Mouse (Mus musculus): ENCODE data around the gene Tpst2. TPM values are rescaled to one million over a fixed set of nuclear protein-coding genes. Genes with fewer than 3 reads are reported as not detected.
"Not testable (repeated sequence)": the region's sequence is repeated elsewhere in the genome, so short reads cannot be mapped to it uniquely, and the experiment has no call there.

Gene Tpst2
- polyA plus RNA-seq, 1 experiment from 2014 or later: 29.2 TPM

- DNase-seq (ENCODE audit: low spot score) (no peak), ATAC-seq (ENCODE audit: low FRiP score, low TSS enrichment) (no peak)
- 90% methylated on average over 5 of the region's 5 CpGs for WGBS
- no peak overlapping the region for H3K4me2 ChIP-seq (replicated peaks; ENCODE audit: low read depth)
- no peaks in the 10 kb centered on the region for H3K27me3 ChIP-seq (ENCODE audit: control insufficient read depth, insufficient read depth, low read length)
- no peak overlapping the region for H3K4me3 ChIP-seq (ENCODE audit: low read depth, low read length)
- TF ChIP-seq EP300 (optimal IDR thresholded peaks at IDR 0.05) (no peak), CTCF (IDR thresholded peaks at IDR 0.05; ENCODE audit: low read depth) (no peak)
- peaks cover 25% of the 10 kb centered on the region for H3K36me3 ChIP-seq (ENCODE audit: control insufficient read depth, insufficient read depth, low read length)
- H3K27ac ChIP-seq (replicated peaks): no peak overlapping the region
- H3K9me3 ChIP-seq (ENCODE audit: control insufficient read depth, low read length): no peaks in the 10 kb centered on the region
- H3K4me1 ChIP-seq (replicated peaks; ENCODE audit: control insufficient read depth, insufficient read depth): no peaks in the 10 kb centered on the region
- H3K9ac ChIP-seq (ENCODE audit: low read length): no peak overlapping the region
These were observed 29.4 kb downstream of the Tpst2 start for GRCm38 (mm10) chr5:112305842-112306241.

GRCm38 (mm10) chr5:112313222-112313885 is 36.9 kb downstream of the Tpst2 start:
- WGBS: 78% methylated on average over 11 of the region's 11 CpGs
- TF ChIP-seq EP300 (optimal IDR thresholded peaks at IDR 0.05): no peak
- no peak for TF ChIP-seq CTCF (IDR thresholded peaks at IDR 0.05; ENCODE audit: low read depth)
- Histone ChIP-seq H3K27me3 (ENCODE audit: control insufficient read depth, insufficient read depth, low read length) (no peaks in the 10 kb centered on the region), H3K9ac (ENCODE audit: low read length) (no peak overlapping the region), H3K36me3 (ENCODE audit: control insufficient read depth, insufficient read depth, low read length) (peaks cover 24% of the 10 kb centered on the region), H3K4me1 (replicated peaks; ENCODE audit: control insufficient read depth, insufficient read depth) (no peaks in the 10 kb centered on the region), H3K4me2 (replicated peaks; ENCODE audit: low read depth) (no peak overlapping the region), H3K27ac (replicated peaks) (no peak overlapping the region), H3K4me3 (ENCODE audit: low read depth, low read length) (no peak overlapping the region), H3K9me3 (ENCODE audit: control insufficient read depth, low read length) (no peaks in the 10 kb centered on the region)
- no peak for DNase-seq (ENCODE audit: low spot score)
- ATAC-seq (ENCODE audit: low FRiP score, low TSS enrichment): no peak

- Histone ChIP-seq H3K4me3 (ENCODE audit: low read depth, low read length) (no peak overlapping the region), H3K4me1 (replicated peaks; ENCODE audit: control insufficient read depth, insufficient read depth) (no peaks in the 10 kb centered on the region), H3K4me2 (replicated peaks; ENCODE audit: low read depth) (no peak overlapping the region), H3K9ac (ENCODE audit: low read length) (no peak overlapping the region), H3K27ac (replicated peaks) (no peak overlapping the region), H3K27me3 (ENCODE audit: control insufficient read depth, insufficient read depth, low read length) (no peaks in the 10 kb centered on the region), H3K36me3 (ENCODE audit: control insufficient read depth, insufficient read depth, low read length) (peaks cover 12% of the 10 kb centered on the region; the same call in 1 of the 2 replicates), H3K9me3 (ENCODE audit: control insufficient read depth, low read length) (no peaks in the 10 kb centered on the region)
- DNase-seq (ENCODE audit: low spot score) (no peak), ATAC-seq (ENCODE audit: low FRiP score, low TSS enrichment) (0 out of 2 replicates have a peak, but pooled peaks have one; percentile 25)
- TF ChIP-seq EP300 (optimal IDR thresholded peaks at IDR 0.05) (no peak), CTCF (IDR thresholded peaks at IDR 0.05; ENCODE audit: low read depth) (no peak)
- 61% methylated on average over 5 of the region's 5 CpGs for WGBS
These were observed 40.0 kb downstream of the Tpst2 start for GRCm38 (mm10) chr5:112316468-112316867.

GRCm38 (mm10) chr5:112317328-112317727 is 40.8 kb downstream of the Tpst2 start:
- no peak overlapping the region for H3K4me2 ChIP-seq (replicated peaks; ENCODE audit: low read depth)
- H3K27ac ChIP-seq (replicated peaks): no peak overlapping the region
- no peak for TF ChIP-seq CTCF (IDR thresholded peaks at IDR 0.05; ENCODE audit: low read depth)
- no peak for TF ChIP-seq EP300 (optimal IDR thresholded peaks at IDR 0.05)
- H3K9me3 ChIP-seq (ENCODE audit: control insufficient read depth, low read length): no peaks in the 10 kb centered on the region
- ATAC-seq (ENCODE audit: low FRiP score, low TSS enrichment): 0 out of 2 replicates have a peak, but pooled peaks have one; percentile 14
- no peaks in the 10 kb centered on the region for H3K27me3 ChIP-seq (ENCODE audit: control insufficient read depth, insufficient read depth, low read length)
- H3K9ac ChIP-seq (ENCODE audit: low read length): no peak overlapping the region; the same call in 1 of the 2 replicates
- H3K36me3 ChIP-seq (ENCODE audit: control insufficient read depth, insufficient read depth, low read length): peaks cover 8% of the 10 kb centered on the region; the same call in 1 of the 2 replicates
- 22% methylated on average over 5 of the region's 5 CpGs for WGBS
- no peak for DNase-seq (ENCODE audit: low spot score)
- H3K4me3 ChIP-seq (ENCODE audit: low read depth, low read length): no peak overlapping the region
- H3K4me1 ChIP-seq (replicated peaks; ENCODE audit: control insufficient read depth, insufficient read depth): no peaks in the 10 kb centered on the region

GRCm38 (mm10) chr5:112319343-112319742 is 42.9 kb downstream of the Tpst2 start:
- ATAC-seq (ENCODE audit: low FRiP score, low TSS enrichment): peak; percentile 74
- peak; percentile 48 for DNase-seq (ENCODE audit: low spot score)
- not testable (repeated sequence) for H3K36me3 ChIP-seq (ENCODE audit: control insufficient read depth, insufficient read depth, low read length); H3K4me3 ChIP-seq (ENCODE audit: low read depth, low read length); H3K9me3 ChIP-seq (ENCODE audit: control insufficient read depth, low read length); H3K27ac ChIP-seq (replicated peaks); H3K9ac ChIP-seq (ENCODE audit: low read length); H3K4me2 ChIP-seq (replicated peaks; ENCODE audit: low read depth); H3K27me3 ChIP-seq (ENCODE audit: control insufficient read depth, insufficient read depth, low read length); H3K4me1 ChIP-seq (replicated peaks; ENCODE audit: control insufficient read depth, insufficient read depth)
- WGBS: 49% methylated on average over 2 of the region's 2 CpGs
- peak; percentile 36; the same call in 1 of the 2 replicates for TF ChIP-seq CTCF (IDR thresholded peaks at IDR 0.05; ENCODE audit: low read depth)

DNA sequence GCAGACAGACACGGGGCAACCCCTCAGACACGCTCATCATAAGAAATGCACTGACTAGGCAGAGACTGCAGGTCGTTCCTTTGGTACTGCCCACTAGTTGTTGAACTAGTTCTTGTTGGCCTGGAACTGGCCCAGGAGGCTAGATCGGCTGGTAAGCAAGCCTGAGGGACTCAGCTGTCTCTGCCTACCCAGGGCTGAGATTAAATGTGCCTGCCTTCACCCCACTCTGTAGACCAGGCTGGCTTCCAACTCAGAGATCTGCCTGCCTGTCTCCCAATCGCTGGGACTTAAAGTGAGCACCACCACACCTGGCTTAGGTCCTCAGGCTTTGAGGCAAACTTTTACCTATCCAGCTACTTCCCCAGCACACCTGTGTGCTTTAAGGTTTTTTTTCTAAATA is 43.9 kb downstream of the Tpst2 start:
- no peak overlapping the region for H3K4me3 ChIP-seq (ENCODE audit: low read depth, low read length)
- H3K36me3 ChIP-seq (ENCODE audit: control insufficient read depth, insufficient read depth, low read length): no peaks in the 10 kb centered on the region
- ATAC-seq (ENCODE audit: low FRiP score, low TSS enrichment) (no peak), DNase-seq (ENCODE audit: low spot score) (no peak)
- H3K9ac ChIP-seq (ENCODE audit: low read length): no peak overlapping the region
- TF ChIP-seq CTCF (IDR thresholded peaks at IDR 0.05; ENCODE audit: low read depth): no peak
- no peak for TF ChIP-seq EP300 (optimal IDR thresholded peaks at IDR 0.05)
- no peak overlapping the region for H3K27ac ChIP-seq (replicated peaks)
- H3K4me1 ChIP-seq (replicated peaks; ENCODE audit: control insufficient read depth, insufficient read depth): peaks cover 6% of the 10 kb centered on the region
- H3K27me3 ChIP-seq (ENCODE audit: control insufficient read depth, insufficient read depth, low read length): no peaks in the 10 kb centered on the region
- no peaks in the 10 kb centered on the region for H3K9me3 ChIP-seq (ENCODE audit: control insufficient read depth, low read length)
- no peak overlapping the region for H3K4me2 ChIP-seq (replicated peaks; ENCODE audit: low read depth)
- WGBS: 75% methylated on average over 5 of the region's 5 CpGs
